Mouse (Mus musculus) ES-Bruce4 (cell line): ENCODE measurements at regions not wholly inside any gene's neighbourhood (a gene's known extent, or its start where the extent isn't known, plus 50 kb on each side); places are given as distances from the start of the nearest gene placed in this dataset.

Source experiments
- H3K27ac ChIP-seq: 2 replicates; pipeline ENCODE4 v1.5.1; 2012; ENCODE audit warnings: low read length, inconsistent platforms; ENCODE audit not compliant: insufficient read depth
- H3K27me3 ChIP-seq: 2 replicates; pipeline ENCODE4 v1.6.1; 2012; ENCODE audit warnings: mild to moderate bottlenecking, low read length, inconsistent platforms; ENCODE audit not compliant: control insufficient read depth, poor library complexity, insufficient read depth, severe bottlenecking
- H3K36me3 ChIP-seq: 2 replicates; pipeline ENCODE4 v1.6.1; 2012; ENCODE audit warnings: inconsistent platforms, mild to moderate bottlenecking, low read length, moderate library complexity; ENCODE audit not compliant: control insufficient read depth, poor library complexity, insufficient read depth, severe bottlenecking
- H3K4me1 ChIP-seq: one replicate; pipeline ENCODE4 v1.8.1; 2011; ENCODE audit warnings: low read length; ENCODE audit not compliant: control insufficient read depth, insufficient read depth
- H3K4me3 ChIP-seq: 2 replicates; pipeline ENCODE4 v1.5.1; 2011; ENCODE audit warnings: low read depth, mild to moderate bottlenecking, low read length
- H3K9ac ChIP-seq: 2 replicates; pipeline ENCODE4 v1.6.1; 2012; ENCODE audit warnings: low read depth, mild to moderate bottlenecking, inconsistent platforms; ENCODE audit not compliant: poor library complexity, severe bottlenecking
- H3K9me3 ChIP-seq: replicated peaks from 2 replicates; pipeline ENCODE4 v1.6.1; 2012; ENCODE audit warnings: mild to moderate bottlenecking, low read length, inconsistent platforms; ENCODE audit not compliant: control insufficient read depth, poor library complexity, insufficient read depth, severe bottlenecking
- CTCF ChIP-seq: IDR thresholded peaks from one replicate; pipeline ENCODE4 v1.8.1; 2011; ENCODE audit warnings: low read depth, low read length
- EP300 ChIP-seq: IDR thresholded peaks from 2 replicates; pipeline ENCODE4 v1.6.1; 2011; ENCODE audit warnings: low read depth, low read length; ENCODE audit not compliant: insufficient read depth
- POLR2A ChIP-seq: IDR thresholded peaks from one replicate; pipeline ENCODE4 v1.8.1; 2011; ENCODE audit warnings: low read length; ENCODE audit not compliant: insufficient read depth

GRCm38 (mm10) chr4:31714054-31714651, 249.7 kb upstream of the Map3k7 start:
- H3K9me3 ChIP-seq, result no peaks in the 10 kb centered on the region
- H3K27me3 ChIP-seq, result no peaks in the 10 kb centered on the region
- TF ChIP-seq POLR2A (no peak), CTCF (no peak), EP300 (no peak)
- H3K27ac ChIP-seq, result no peak overlapping the region
- no peak overlapping the region for H3K9ac ChIP-seq
- no peaks in the 10 kb centered on the region for H3K36me3 ChIP-seq
- no peaks in the 10 kb centered on the region for H3K4me1 ChIP-seq
- no peak overlapping the region for H3K4me3 ChIP-seq

GRCm38 (mm10) chr4:31723501-31723900, 240.4 kb upstream of the Map3k7 start:
- Histone ChIP-seq H3K9me3 (0 out of 2 replicates have a peak, but pooled peaks cover 4% of the 10 kb centered on the region), H3K27ac (no peak overlapping the region), H3K4me3 (no peak overlapping the region), H3K27me3 (no peaks in the 10 kb centered on the region), H3K4me1 (no peaks in the 10 kb centered on the region), H3K9ac (no peak overlapping the region), H3K36me3 (no peaks in the 10 kb centered on the region)
- TF ChIP-seq CTCF (no peak), EP300 (no peak)

- Histone ChIP-seq H3K9ac (no peak overlapping the region), H3K4me3 (no peak overlapping the region), H3K27ac (no peak overlapping the region), H3K4me1 (no peaks in the 10 kb centered on the region), H3K9me3 (0 out of 2 replicates have a peak, but pooled peaks cover 4% of the 10 kb centered on the region), H3K27me3 (no peaks in the 10 kb centered on the region), H3K36me3 (no peaks in the 10 kb centered on the region)
- TF ChIP-seq EP300 (no peak), POLR2A (no peak), CTCF (no peak)
These were observed 239.5 kb upstream of the Map3k7 start for GRCm38 (mm10) chr4:31724400-31724799.

DNA sequence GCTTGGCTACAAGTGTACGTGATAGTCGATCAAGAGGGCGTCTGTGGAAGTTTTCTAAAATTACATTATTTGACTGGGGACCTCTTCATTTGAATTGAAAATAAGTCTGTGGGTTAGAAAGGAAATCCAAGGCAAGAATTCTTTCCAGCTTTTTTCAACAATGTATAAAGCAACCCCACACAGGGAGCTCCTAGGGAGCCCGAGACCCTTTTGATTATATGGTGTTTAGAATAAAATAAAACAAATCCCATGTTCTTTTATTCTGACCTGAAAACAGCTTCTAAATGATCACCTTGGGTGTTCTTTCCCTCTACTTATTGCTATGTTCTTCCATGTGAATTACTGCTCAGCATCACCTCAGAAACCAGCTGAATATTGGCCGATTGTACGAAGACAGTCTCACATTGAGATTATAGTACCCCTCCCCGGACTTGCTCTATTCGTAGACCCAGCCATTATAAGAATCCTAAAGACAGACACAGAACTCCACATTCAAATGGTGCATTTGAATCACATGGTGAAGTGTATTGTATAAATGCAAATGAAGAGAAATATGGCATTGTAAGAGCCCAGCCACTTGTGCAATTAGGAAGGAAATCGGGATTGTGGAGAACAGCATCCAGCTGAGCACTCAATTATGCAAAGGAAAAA, 236.3 kb upstream of the Map3k7 start:
- TF ChIP-seq EP300 (no peak), CTCF (no peak), POLR2A (no peak)
- no peak overlapping the region for H3K27ac ChIP-seq
- no peaks in the 10 kb centered on the region for H3K4me1 ChIP-seq
- no peak overlapping the region for H3K9ac ChIP-seq
- no peak overlapping the region for H3K4me3 ChIP-seq
- no peaks in the 10 kb centered on the region for H3K9me3 ChIP-seq
- no peaks in the 10 kb centered on the region for H3K36me3 ChIP-seq
- no peaks in the 10 kb centered on the region for H3K27me3 ChIP-seq

GRCm38 (mm10) chr4:31728149-31728516, 235.8 kb upstream of the Map3k7 start:
- Histone ChIP-seq H3K36me3 (no peaks in the 10 kb centered on the region), H3K27ac (no peak overlapping the region), H3K9me3 (no peaks in the 10 kb centered on the region), H3K4me1 (no peaks in the 10 kb centered on the region), H3K4me3 (no peak overlapping the region), H3K9ac (no peak overlapping the region), H3K27me3 (no peaks in the 10 kb centered on the region)
- TF ChIP-seq POLR2A (no peak), CTCF (no peak), EP300 (no peak)

- Histone ChIP-seq H3K27me3 (no peaks in the 10 kb centered on the region), H3K36me3 (no peaks in the 10 kb centered on the region), H3K27ac (no peak overlapping the region), H3K9me3 (no peaks in the 10 kb centered on the region), H3K4me1 (no peaks in the 10 kb centered on the region), H3K4me3 (no peak overlapping the region), H3K9ac (no peak overlapping the region)
- TF ChIP-seq EP300 (no peak), CTCF (no peak), POLR2A (no peak)
These were observed 220.1 kb upstream of the Map3k7 start for GRCm38 (mm10) chr4:31743776-31744175.
